Mouse (Mus musculus) embryo, embryonic 11.5 days (tissue): ENCODE results near the gene Olfr862.

Experiments
- DNase-seq: peaks from one replicate; pipeline ENCODE4 v3.0.0-alpha.2; 2012; ENCODE audit warnings: low read depth, low spot score

The Olfr862 gene

DNA sequence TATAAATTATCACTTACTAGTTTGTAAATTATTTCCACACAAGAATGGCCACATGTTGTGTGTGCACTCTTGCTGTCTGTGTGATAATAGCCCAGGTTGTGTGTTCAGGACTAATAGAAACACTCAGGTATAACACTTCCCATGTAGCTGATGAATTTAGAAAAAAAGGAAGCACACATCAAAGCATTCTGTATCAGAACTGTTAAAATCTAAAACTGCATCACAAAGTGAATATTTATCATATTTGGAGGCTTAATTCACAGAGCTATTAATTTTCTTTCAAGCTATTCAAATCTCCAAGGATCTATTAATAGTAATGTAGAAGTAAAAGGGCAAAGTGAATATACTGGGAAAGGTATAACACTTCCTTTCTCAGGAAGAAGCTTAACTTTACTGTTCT lies at the start of gene Olfr862:
TSS of gene Olfr862 (minus strand) at position 101 of the 400 bp plus-strand sequence.
- no peak for DNase-seq

GRCm38 (mm10) chr9:19916565-19916964 lies 28.8 kb upstream of the Olfr862 start, which contains the start of gene Olfr77:
Gene Olfr77, plus strand, starts transcription at chr9:19916865.
- no peak for DNase-seq

GRCm38 (mm10) chr9:19911170-19911569 lies 23.4 kb upstream of the Olfr862 start:
- DNase-seq = no peak

- DNase-seq = no peak
Observed at GRCm38 (mm10) chr9:19849647-19850046, 38.2 kb downstream of the Olfr862 start, which contains the start of gene Olfr860. Gene Olfr860, minus strand, starts transcription at chr9:19849747.
